Comparison of ENCODE assay signal across 21 mouse cellular contexts in the genomic region with DNA sequence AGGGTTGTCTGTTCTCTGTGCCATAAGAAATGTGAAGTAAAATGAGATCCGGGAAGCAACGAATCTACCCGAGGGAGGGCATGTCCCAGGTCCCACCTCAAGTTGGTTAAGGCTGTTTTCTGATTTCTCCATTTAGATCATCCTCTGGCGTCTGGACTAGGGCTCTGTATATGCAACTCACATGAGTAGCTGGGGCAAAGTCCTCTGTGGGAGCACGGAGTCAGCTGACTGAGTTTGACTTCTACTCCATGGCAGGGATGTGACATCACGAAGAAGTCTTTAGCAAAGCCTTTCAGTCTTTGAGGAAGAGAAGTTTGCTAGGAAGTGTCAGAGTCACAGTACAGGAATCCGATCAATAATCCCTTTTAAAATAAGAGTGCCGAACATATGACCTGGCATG. TPM values are rescaled to one million over a fixed set of nuclear protein-coding genes. Genes with fewer than 3 reads are reported as not detected.
DNase-seq lines count a peak whose midpoint lies in the region; ATAC-seq and TF ChIP-seq lines count a peak whose summit lies in the region.
"Had no signal": no experiment of that assay in that cellular context is flagged by ENCODE, and none has a peak within 500 bp of the region (broad histone marks: within the 10 kb centered on the region; RNA-seq: fewer than 3 reads in every experiment).

No protein-coding gene starts in this region.

- H3K27me3 ChIP-seq in intestine, embryonic 16.5 days (replicated peaks; ENCODE audit: control insufficient read depth, insufficient read depth, low read length) = no peaks in the 10 kb centered on the region
- H3K27me3 ChIP-seq in intestine, embryonic 15.5 days (replicated peaks) = no peaks in the 10 kb centered on the region
- no peaks in the 10 kb centered on the region for H3K27me3 ChIP-seq in CH12.LX (replicated peaks)
- no peaks in the 10 kb centered on the region for H3K27me3 ChIP-seq in intestine, postnatal 0 days (replicated peaks; ENCODE audit: control insufficient read depth, insufficient read depth, low read length)
- H3K27me3 ChIP-seq in thymus, adult 2 months (ENCODE audit: control insufficient read depth, insufficient read depth, low read length) = no peaks in the 10 kb centered on the region
- H3K27me3 ChIP-seq: embryonic facial prominence, embryonic 12.5 days; forebrain, embryonic 13.5 days; forebrain, embryonic 15.5 days; Patski had no signal

- no peaks in the 10 kb centered on the region for H3K9me3 ChIP-seq in intestine, embryonic 16.5 days (ENCODE audit: control insufficient read depth, low read length)
- H3K9me3 ChIP-seq in intestine, embryonic 15.5 days = no peaks in the 10 kb centered on the region
- H3K9me3 ChIP-seq in CH12.LX (replicated peaks; ENCODE audit: low read length) = no peaks in the 10 kb centered on the region
- H3K9me3 ChIP-seq in intestine, postnatal 0 days (ENCODE audit: control insufficient read depth) = no peaks in the 10 kb centered on the region
- H3K9me3 ChIP-seq: embryonic facial prominence, embryonic 10.5 days; embryonic facial prominence, embryonic 12.5 days; forebrain, embryonic 13.5 days; forebrain, embryonic 15.5 days; G1E had no signal

- no peaks in the 10 kb centered on the region for H3K4me1 ChIP-seq in intestine, embryonic 16.5 days (ENCODE audit: control insufficient read depth, insufficient read depth, low read length)
- H3K4me1 ChIP-seq in intestine, embryonic 15.5 days (replicated peaks) = no peaks in the 10 kb centered on the region
- H3K4me1 ChIP-seq in CH12.LX (ENCODE audit: control insufficient read depth in 1 of 2, insufficient read depth in 2 of 2) = peaks cover 12 to 60% of the 10 kb centered on the region in 2 experiments; a peak in 3 of 4 replicates
- no peaks in the 10 kb centered on the region for H3K4me1 ChIP-seq in intestine, postnatal 0 days (replicated peaks; ENCODE audit: control insufficient read depth, insufficient read depth, low read length)
- H3K4me1 ChIP-seq in thymus, adult 2 months (replicated peaks; ENCODE audit: control insufficient read depth, insufficient read depth, low read length) = no peaks in the 10 kb centered on the region
- H3K4me1 ChIP-seq: embryonic facial prominence, embryonic 10.5 days; embryonic facial prominence, embryonic 12.5 days; forebrain, embryonic 13.5 days; forebrain, embryonic 15.5 days had no signal

- DNase-seq in CH12.LX (ENCODE audit: extremely low read depth) = no peak
- no peak for DNase-seq in frontal cortex, postnatal 10 days (ENCODE audit: low spot score in 2 of 2)
- DNase-seq in thymus, adult 2 months = no peak
- DNase-seq: adrenal gland, adult 8-10 months; adrenal gland, postnatal 14 days; adrenal gland, postnatal 36 days; cerebellum, adult 11-12 months; cerebellum, adult 2 months; cerebellum, adult 9-10 months; cerebellum, postnatal 10 days; cerebellum, postnatal 25 days had no signal

- in situ Hi-C loops in CH12.LX (cut with MboI; ENCODE audit: low pct_ligation_motif_present, low pct_unique_long_range_greater_than_20kb, low sequenced_read_pairs) = no loop called here

- dilution Hi-C loops in CH12.LX (cut with MboI; ENCODE audit: extremely low pct_ligation_motif_present, extremely low pct_unique_long_range_greater_than_20kb, low sequenced_read_pairs) = no loop called here

- no peak for TF ChIP-seq CTCF in CH12.LX (conservative IDR thresholded peaks at IDR 0.05 in 1 of 2, IDR thresholded peaks at IDR 0.05 in 1 of 2; ENCODE audit: low read depth in 2 of 2, low read length in 2 of 2)
- no peak for TF ChIP-seq CTCF in intestine, postnatal 0 days (IDR thresholded peaks at IDR 0.05; ENCODE audit: low read depth)
- TF ChIP-seq CTCF in thymus, adult 2 months (IDR thresholded peaks at IDR 0.05; ENCODE audit: borderline replicate concordance, control insufficient read depth, extremely low read depth, insufficient read depth, low read length, poor library complexity) = no peak

- no peak overlapping the region for H3K4me2 ChIP-seq in intestine, embryonic 16.5 days (ENCODE audit: low read depth, low read length)
- H3K4me2 ChIP-seq in intestine, embryonic 15.5 days (replicated peaks) = no peak overlapping the region
- no peak overlapping the region for H3K4me2 ChIP-seq in CH12.LX (ENCODE audit: insufficient read depth, low read depth, poor library complexity, severe bottlenecking)
- no peak overlapping the region for H3K4me2 ChIP-seq in intestine, postnatal 0 days (replicated peaks; ENCODE audit: low read depth)
- H3K4me2 ChIP-seq: embryonic facial prominence, embryonic 12.5 days; forebrain, embryonic 13.5 days; forebrain, embryonic 15.5 days had no signal

- H3K27ac ChIP-seq in intestine, embryonic 16.5 days (ENCODE audit: low read length) = no peak overlapping the region
- no peak overlapping the region for H3K27ac ChIP-seq in intestine, embryonic 15.5 days
- H3K27ac ChIP-seq in CH12.LX (ENCODE audit: insufficient read depth, low read depth) = 0 out of 2 replicates have a peak overlapping the region, but pooled peaks have one; percentile 13
- 0 out of 2 replicates have a peak overlapping the region, but pooled peaks have one; percentile 29 for H3K27ac ChIP-seq in intestine, postnatal 0 days (ENCODE audit: low read depth, low read length)
- H3K27ac ChIP-seq in thymus, adult 2 months (ENCODE audit: control insufficient read depth, insufficient read depth, low read length) = no peak overlapping the region
- H3K27ac ChIP-seq: embryonic facial prominence, embryonic 10.5 days; embryonic facial prominence, embryonic 12.5 days; forebrain, embryonic 13.5 days; forebrain, embryonic 15.5 days had no signal

- no peak for TF ChIP-seq EP300 in CH12.LX (IDR thresholded peaks at IDR 0.05; ENCODE audit: low read length)

- WGBS in intestine, embryonic 16.5 days = 87% methylated on average over 8 of the region's 8 CpGs
- 91% methylated on average over 8 of the region's 8 CpGs for WGBS in intestine, embryonic 15.5 days
- WGBS in intestine, postnatal 0 days = 75% methylated on average over 8 of the region's 8 CpGs
- 96% methylated on average over 8 of the region's 8 CpGs for WGBS in thymus, adult 2 months

- peak; percentile 58; the same call in 1 of the 2 replicates for ATAC-seq in intestine, embryonic 16.5 days
- no peak for ATAC-seq in intestine, embryonic 15.5 days
- peak; percentile 70 for ATAC-seq in intestine, postnatal 0 days
- ATAC-seq: activated CD4-positive, CD25-positive, alpha-beta regulatory T cell, adult 4 months; forebrain, embryonic 13.5 days; forebrain, embryonic 15.5 days; Patski had no signal

- H3K79me2 ChIP-seq in CH12.LX (replicated peaks; ENCODE audit: control insufficient read depth, extremely low read depth, insufficient read depth, poor library complexity, severe bottlenecking) = 0 out of 2 replicates have a peak, but pooled peaks cover 2% of the 10 kb centered on the region

- H3K36me3 ChIP-seq in intestine, embryonic 16.5 days (ENCODE audit: control insufficient read depth, insufficient read depth, low read length) = peaks cover 2% of the 10 kb centered on the region; the same call in 1 of the 2 replicates
- peaks cover 25% of the 10 kb centered on the region for H3K36me3 ChIP-seq in intestine, embryonic 15.5 days
- H3K36me3 ChIP-seq in CH12.LX (replicated peaks in 1 of 2; ENCODE audit: control insufficient read depth in 1 of 2, insufficient read depth in 1 of 2, low read length in 1 of 2) = peaks cover 50 to 70% of the 10 kb centered on the region in 2 experiments
- H3K36me3 ChIP-seq in intestine, postnatal 0 days (ENCODE audit: control insufficient read depth, insufficient read depth) = peaks cover 57% of the 10 kb centered on the region
- H3K36me3 ChIP-seq in thymus, adult 2 months (ENCODE audit: control insufficient read depth, insufficient read depth, low read length) = peaks cover 50% of the 10 kb centered on the region

- H3K4me3 ChIP-seq in intestine, embryonic 16.5 days (ENCODE audit: low read length) = no peak overlapping the region
- no peak overlapping the region for H3K4me3 ChIP-seq in intestine, embryonic 15.5 days (replicated peaks)
- no peak overlapping the region for H3K4me3 ChIP-seq in CH12.LX (replicated peaks in 1 of 3; ENCODE audit: low read depth in 2 of 3, low read length in 2 of 3, poor library complexity in 1 of 3)
- no peak overlapping the region for H3K4me3 ChIP-seq in intestine, postnatal 0 days (ENCODE audit: low read depth, low read length)
- H3K4me3 ChIP-seq in thymus, adult 2 months (ENCODE audit: control insufficient read depth, insufficient read depth, low read length) = no peak overlapping the region
- H3K4me3 ChIP-seq: embryonic facial prominence, embryonic 10.5 days; embryonic facial prominence, embryonic 12.5 days; forebrain, embryonic 13.5 days; forebrain, embryonic 15.5 days had no signal

- H3K9ac ChIP-seq in intestine, embryonic 16.5 days (ENCODE audit: low read depth, low read length) = no peak overlapping the region
- H3K9ac ChIP-seq in intestine, embryonic 15.5 days = no peak overlapping the region
- H3K9ac ChIP-seq in CH12.LX (ENCODE audit: insufficient read depth, low read depth) = no peak overlapping the region
- no peak overlapping the region for H3K9ac ChIP-seq in intestine, postnatal 0 days (ENCODE audit: low read depth, low read length)
- H3K9ac ChIP-seq: embryonic facial prominence, embryonic 12.5 days; forebrain, embryonic 13.5 days; forebrain, embryonic 15.5 days had no signal

- TF ChIP-seq RAD21 in CH12.LX (IDR thresholded peaks at IDR 0.05; ENCODE audit: low read depth, low read length) = no peak

- TF ChIP-seq POLR2A in CH12.LX (IDR thresholded peaks at IDR 0.05; ENCODE audit: low read depth, low read length) = no peak
- TF ChIP-seq POLR2A in thymus, adult 2 months (IDR thresholded peaks at IDR 0.05; ENCODE audit: control insufficient read depth, extremely low read depth, insufficient read depth, low read length, poor library complexity) = no peak

TF ChIP-seq in CH12.LX, 34 proteins besides CTCF, POLR2A, EP300 and RAD21 (continues in another document):
- no peak for TF ChIP-seq GABPA (IDR thresholded peaks at IDR 0.05; ENCODE audit: insufficient replicate concordance, low read depth, low read length)

RNA-seq across cellular contexts. Expression of gene Ston2, which starts 20.7 kb away (rescaled TPM):
- 4.9 and 5.2 TPM in 2 replicates for polyA plus RNA-seq in intestine, embryonic 16.5 days (2015; fragmentation: Nextera tagmentation; extraction: Ambion mirVana)
- polyA plus RNA-seq in intestine, embryonic 15.5 days (2015; fragmentation: Nextera tagmentation; extraction: Ambion mirVana) = 6.5 and 7.4 TPM in 2 replicates
- total RNA-seq in CH12.LX (2012; rRNA removed) (0.29 and 0.34 TPM in 2 replicates), CH12.LX (2014; rRNA removed) (not detected in 2 replicates)
- polyA plus RNA-seq in CH12.LX (2012; ENCODE audit: insufficient read length, low read depth) = 0.21 TPM in 1 of 2 replicates, not detected in the other
- polyA plus RNA-seq in intestine, postnatal 0 days (2015; fragmentation: Nextera tagmentation; extraction: Ambion mirVana) = 2.7 and 3.5 TPM in 2 replicates
- polyA plus RNA-seq in thymus, adult 2 months (2012; rRNA removed) = 17.5 and 20.3 TPM in 2 replicates

RNA-seq across cellular contexts. Expression of gene Sel1l, which starts 40.0 kb away (rescaled TPM):
- polyA plus RNA-seq in intestine, embryonic 16.5 days (2015; fragmentation: Nextera tagmentation; extraction: Ambion mirVana) = 85.4 and 99.2 TPM in 2 replicates
- 98.8 and 110 TPM in 2 replicates for polyA plus RNA-seq in intestine, embryonic 15.5 days (2015; fragmentation: Nextera tagmentation; extraction: Ambion mirVana)
- 126 and 155 TPM in 2 replicates for total RNA-seq in CH12.LX (2012; rRNA removed)
- total RNA-seq in CH12.LX (2014; rRNA removed) = 46.6 and 49.0 TPM in 2 replicates
- polyA plus RNA-seq in CH12.LX (2012; ENCODE audit: insufficient read length, low read depth) = 84.7 and 90.7 TPM in 2 replicates
- polyA plus RNA-seq in intestine, postnatal 0 days (2015; fragmentation: Nextera tagmentation; extraction: Ambion mirVana) = 88.2 and 108 TPM in 2 replicates
- polyA plus RNA-seq in thymus, adult 2 months (2012; rRNA removed) = 48.5 and 67.6 TPM in 2 replicates

Comparison
In these comparisons a context has a peak if more than half of its experiments do, and no peak if none do; other contexts are left out.
1. H3K27ac ChIP-seq: peak in CH12.LX (single experiment) and intestine, postnatal 0 days (single experiment); none in intestine, embryonic 16.5 days (single experiment), intestine, embryonic 15.5 days (single experiment) and thymus, adult 2 months (single experiment).